Mouse (Mus musculus): ENCODE results near the gene Maz. TPM values are rescaled to one million over a fixed set of nuclear protein-coding genes. Genes with fewer than 3 reads are reported as not detected.
A peak's percentile ranks its signal among the peaks of the same experiment; 100 is the strongest.

Gene Maz
- total RNA-seq, 2 experiments from 2014 or later = 74.5 to 79.0 TPM

DNA sequence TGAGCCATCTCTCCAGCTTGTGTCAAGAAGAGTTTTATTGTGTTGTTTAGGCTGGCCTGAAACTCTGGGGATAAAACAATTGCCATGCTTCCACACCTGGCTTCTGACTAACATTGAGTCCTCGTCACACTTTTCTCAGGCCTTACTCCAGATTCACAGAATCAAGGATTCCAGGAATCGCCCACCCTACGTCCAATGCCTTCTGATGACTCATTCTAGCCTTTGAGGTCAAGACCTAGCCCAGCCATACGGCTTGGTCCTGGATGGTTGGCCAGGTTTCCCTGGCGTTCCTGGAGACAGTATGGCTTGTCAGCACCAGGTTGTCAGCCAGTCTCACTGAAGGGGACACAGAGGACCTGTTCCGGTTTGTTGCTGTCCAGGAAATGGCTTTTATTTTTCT is 14.5 kb downstream of the Maz start:
- Histone ChIP-seq H3K4me3 (no peak overlapping the region), H3K27ac (no peak overlapping the region)
- no peak for DNase-seq
- intact Hi-C loops (cut with DNase I) = no loop called here
- no peak for TF ChIP-seq CTCF (IDR thresholded peaks at IDR 0.05)

DNA sequence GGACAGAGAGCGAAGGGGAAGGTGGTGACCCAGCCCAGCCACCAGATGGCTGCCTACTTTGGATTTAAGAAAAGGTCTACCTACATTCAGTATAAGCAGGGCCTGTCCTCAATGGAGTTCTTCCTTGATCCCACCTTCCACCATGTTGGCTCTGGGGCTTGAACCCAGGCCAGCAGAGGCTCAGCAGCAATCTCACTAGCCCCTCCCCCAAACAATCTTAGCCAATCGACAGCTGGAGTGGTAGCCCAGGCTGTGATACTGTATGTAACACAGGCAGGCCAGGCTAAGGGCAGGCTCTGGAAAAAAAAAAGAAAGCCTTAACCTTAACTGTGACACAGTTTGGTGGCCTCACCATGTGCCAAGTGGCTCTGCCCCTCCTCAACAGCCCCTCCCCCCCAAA is 15.1 kb downstream of the Maz start:
- no peak for TF ChIP-seq CTCF (IDR thresholded peaks at IDR 0.05)
- no peak for DNase-seq
- intact Hi-C loops (cut with DNase I) = no loop called here
- no peak overlapping the region for H3K27ac ChIP-seq
- H3K4me3 ChIP-seq = no peak overlapping the region

DNA sequence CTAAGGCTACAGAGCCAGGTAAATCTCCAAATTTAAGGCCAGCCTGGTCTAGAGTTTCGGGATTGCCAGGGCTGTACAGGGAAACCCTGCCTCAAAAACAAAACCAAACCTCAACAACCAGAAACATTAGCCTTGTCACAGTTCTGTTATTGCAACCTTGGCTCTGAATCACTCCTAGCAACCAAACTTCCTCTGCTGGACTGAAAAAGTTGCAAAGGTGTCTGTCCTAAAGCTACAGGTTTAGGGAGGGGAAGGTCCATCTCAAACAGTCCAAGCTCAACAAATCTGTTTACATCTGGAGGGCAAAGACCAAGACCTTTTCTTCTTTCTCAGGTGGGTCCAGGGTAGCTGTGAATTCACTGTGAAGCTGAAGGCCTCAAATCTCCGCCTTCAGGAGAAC is 15.8 kb downstream of the Maz start:
- H3K27ac ChIP-seq = no peak overlapping the region
- DNase-seq = no peak
- H3K4me3 ChIP-seq = no peak overlapping the region
- no peak for TF ChIP-seq CTCF (IDR thresholded peaks at IDR 0.05)
- intact Hi-C loops (cut with DNase I) = no loop called here

- intact Hi-C loops (cut with DNase I) = no loop called here
Measured at GRCm38 (mm10) chr7:127009307-127010085, 17.3 kb downstream of the Maz start.

DNA sequence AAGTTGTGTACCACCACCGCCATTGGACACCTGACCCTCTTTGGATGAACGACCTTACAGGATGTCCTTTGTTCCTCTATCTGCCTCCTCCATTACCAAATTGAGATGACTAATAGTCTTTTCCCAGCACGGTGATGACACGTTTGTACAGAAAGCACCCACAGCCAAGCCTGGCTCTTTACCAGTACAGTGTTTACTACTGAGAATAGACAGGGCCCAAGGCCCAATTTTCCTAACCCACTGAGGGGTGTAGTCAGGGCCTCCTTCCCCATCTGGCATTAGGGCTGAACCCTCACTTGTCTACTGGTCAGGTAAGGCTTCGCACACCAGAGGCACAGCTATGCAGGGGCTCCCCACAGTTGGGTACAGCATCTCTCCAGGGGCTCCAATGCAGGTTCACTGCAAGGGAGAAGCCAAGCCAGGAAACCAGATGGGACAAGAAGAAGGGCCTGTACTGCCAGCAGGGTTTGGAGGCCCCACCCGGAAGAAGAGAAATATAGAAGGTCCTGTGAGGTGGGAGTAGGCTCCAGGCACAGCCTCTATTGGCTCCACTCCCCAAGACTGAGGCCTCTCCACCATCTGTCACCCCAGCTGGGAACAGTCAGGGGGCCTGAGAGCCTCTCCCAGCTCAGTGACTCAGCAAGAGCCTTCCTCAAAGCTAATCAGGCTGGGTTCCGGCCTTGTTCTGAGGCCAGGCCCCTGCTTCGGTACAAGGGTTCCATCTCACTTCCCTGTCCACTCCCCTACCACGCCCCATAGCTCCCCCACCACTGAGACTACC is 18.4 kb downstream of the Maz start:
- TF ChIP-seq CTCF (IDR thresholded peaks at IDR 0.05) = no peak
- Histone ChIP-seq H3K4me3 (peak overlapping the region; percentile 40), H3K27ac (peak overlapping the region; percentile 85)
- intact Hi-C loops (cut with DNase I) = no loop called here
- DNase-seq = peak; percentile 74

More at GRCm38 (mm10) chr7:127009307-127010085, 17.3 kb downstream of the Maz start:
- H3K27ac ChIP-seq = peak overlapping the region; percentile 85
- H3K4me3 ChIP-seq = no peak overlapping the region
- TF ChIP-seq CTCF (IDR thresholded peaks at IDR 0.05) = no peak
- DNase-seq = no peak

DNA sequence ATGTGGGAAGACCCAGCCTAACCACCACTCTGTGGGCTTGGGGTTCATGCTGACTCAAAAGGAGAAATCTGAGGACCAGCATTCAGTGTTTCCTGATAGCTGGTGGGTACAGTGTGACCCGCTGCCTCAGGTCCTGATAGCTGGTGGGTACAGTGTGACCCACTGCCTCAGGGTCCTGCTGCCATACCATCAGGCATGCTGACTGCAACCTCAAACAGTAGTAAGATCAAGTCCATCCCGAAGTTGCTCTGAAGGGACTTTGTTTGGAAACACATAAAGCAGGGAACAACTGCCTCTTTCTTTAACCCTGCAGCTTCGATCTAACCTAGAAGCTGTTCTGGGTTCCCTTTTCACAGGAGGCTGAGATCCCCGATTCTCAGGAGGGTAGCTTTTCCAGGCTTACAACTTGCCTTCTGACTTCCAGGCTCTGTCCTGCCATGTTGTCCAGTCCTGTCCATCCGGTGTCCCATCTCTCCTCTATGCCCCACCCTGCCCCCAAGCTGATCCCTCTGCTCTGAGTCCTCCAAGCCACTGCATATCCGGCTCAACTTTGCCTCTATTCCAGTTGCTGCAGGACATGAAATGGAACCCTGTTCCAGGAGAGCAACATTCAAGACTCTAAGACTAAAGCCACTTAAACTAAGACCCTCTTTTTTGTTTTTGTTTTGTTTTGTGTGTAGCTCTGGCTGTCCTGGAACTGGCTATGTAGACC is 19.4 kb downstream of the Maz start:
- no peak overlapping the region for H3K4me3 ChIP-seq
- no peak for TF ChIP-seq CTCF (IDR thresholded peaks at IDR 0.05)
- DNase-seq = no peak
- H3K27ac ChIP-seq = peak overlapping the region; percentile 85
- intact Hi-C loops (cut with DNase I) = no loop called here

- Histone ChIP-seq H3K4me3 (no peak overlapping the region), H3K27ac (no peak overlapping the region)
- no peak for DNase-seq
- peak; percentile 22; the same call in 1 of the 2 replicates for TF ChIP-seq CTCF (IDR thresholded peaks at IDR 0.05)
- intact Hi-C loops (cut with DNase I) = no loop called here
Measured at GRCm38 (mm10) chr7:127004122-127004875, 22.5 kb downstream of the Maz start.

DNA sequence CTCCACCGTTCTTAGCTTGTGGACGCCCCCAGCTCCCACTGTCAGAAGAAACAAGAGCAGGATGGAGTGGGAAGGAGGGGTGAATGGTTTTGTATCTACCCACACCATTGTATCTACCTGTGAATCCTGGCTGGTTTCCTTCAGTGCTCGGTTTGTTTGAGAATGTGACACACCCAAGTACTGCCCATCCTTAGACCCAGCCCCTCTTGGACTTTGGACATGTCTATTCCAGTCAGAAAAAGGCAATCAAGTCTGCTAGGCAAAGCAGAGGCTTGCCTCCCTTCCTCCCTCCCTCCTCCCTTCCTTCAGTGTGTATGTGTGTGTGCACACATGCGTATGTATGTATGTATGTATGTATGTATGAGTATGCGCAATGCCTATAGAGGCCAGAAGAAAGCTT is 23.2 kb downstream of the Maz start:
- DNase-seq = no peak
- TF ChIP-seq CTCF (IDR thresholded peaks at IDR 0.05) = no peak
- Histone ChIP-seq H3K4me3 (no peak overlapping the region), H3K27ac (no peak overlapping the region)
- intact Hi-C loops (cut with DNase I) = no loop called here

- no peak for DNase-seq
- Histone ChIP-seq H3K27ac (no peak overlapping the region), H3K4me3 (no peak overlapping the region)
- no peak for TF ChIP-seq CTCF (IDR thresholded peaks at IDR 0.05)
- intact Hi-C loops (cut with DNase I) = no loop called here
Measured at GRCm38 (mm10) chr7:126999568-126999967, 27.3 kb downstream of the Maz start.

GRCm38 (mm10) chr7:126996449-126996848 is 30.4 kb downstream of the Maz start:
- intact Hi-C loops (cut with DNase I) = no loop called here
- Histone ChIP-seq H3K27ac (no peak overlapping the region), H3K4me3 (no peak overlapping the region)
- DNase-seq = no peak
- peak; percentile 34; the same call in 1 of the 2 replicates for TF ChIP-seq CTCF (IDR thresholded peaks at IDR 0.05)

GRCm38 (mm10) chr7:126988816-126989215 is 38.0 kb downstream of the Maz start:
- no peak overlapping the region for H3K4me3 ChIP-seq
- H3K27ac ChIP-seq = no peak overlapping the region
- no peak for DNase-seq
- TF ChIP-seq CTCF (IDR thresholded peaks at IDR 0.05) = no peak
- intact Hi-C loops (cut with DNase I) = no loop called here

GRCm38 (mm10) chr7:126986319-126986718 is 40.5 kb downstream of the Maz start:
- peak; percentile 74 for TF ChIP-seq CTCF (IDR thresholded peaks at IDR 0.05)
- peak; percentile 89 for DNase-seq
- no peak overlapping the region for H3K4me3 ChIP-seq
- intact Hi-C loops (cut with DNase I) = loop anchor here (1.0 kb wide), 1 partner anchor 118 kb away; no protein-coding TSS in a partner anchor
- no peak overlapping the region for H3K27ac ChIP-seq
